Mouse (Mus musculus): ENCODE measurements around the gene Krt26. TPM values are rescaled to one million over a fixed set of nuclear protein-coding genes. Genes with fewer than 3 reads are reported as not detected.

Gene Krt26
- not detected in 2 replicates for total RNA-seq (2021)
- long read RNA-seq, experiment 1, result 0 reads
- long read RNA-seq, experiment 2, result 0 reads

- DNase-seq, result no peak
Observed at GRCm38 (mm10) chr11:99337866-99338265, at the start of gene Krt26. Gene Krt26 (minus strand): TSS chr11:99337966.

- peak; percentile 95 for DNase-seq
Observed at GRCm38 (mm10) chr11:99385813-99386721, 48.3 kb upstream of the Krt26 start.

GRCm38 (mm10) chr11:99379568-99379967 lies 41.8 kb upstream of the Krt26 start:
- DNase-seq, result peak; percentile 87

GRCm38 (mm10) chr11:99374803-99375202 lies 37.0 kb upstream of the Krt26 start, which contains the start of gene Krt28:
Gene Krt28 (minus strand): TSS chr11:99374903.
- DNase-seq, result no peak

- DNase-seq, result no peak
Observed at GRCm38 (mm10) chr11:99369853-99370451, 32.2 kb upstream of the Krt26 start.

- DNase-seq, result peak; percentile 36
Observed at GRCm38 (mm10) chr11:99369229-99369628, 31.5 kb upstream of the Krt26 start.

- DNase-seq, result peak; percentile 59
Observed at GRCm38 (mm10) chr11:99366791-99367190, 29.0 kb upstream of the Krt26 start.

- peak; percentile 32 for DNase-seq
Observed at GRCm38 (mm10) chr11:99364412-99364811, 26.6 kb upstream of the Krt26 start.

- DNase-seq, result no peak
Observed at GRCm38 (mm10) chr11:99361423-99361822, 23.7 kb upstream of the Krt26 start.

- DNase-seq, result no peak
Observed at GRCm38 (mm10) chr11:99351004-99351403, 13.2 kb upstream of the Krt26 start, which contains the start of gene Krt27. Gene Krt27 (minus strand): TSS chr11:99351104.

GRCm38 (mm10) chr11:99339299-99339847 lies 1.6 kb upstream of the Krt26 start:
- no peak for DNase-seq

- no peak for DNase-seq
Observed at GRCm38 (mm10) chr11:99333426-99333825, 4.3 kb downstream of the Krt26 start.

GRCm38 (mm10) chr11:99329655-99330054 lies 8.1 kb downstream of the Krt26 start:
- DNase-seq, result no peak

GRCm38 (mm10) chr11:99322851-99323250 lies 14.9 kb downstream of the Krt26 start, which contains the start of gene Krt25:
Gene Krt25 (minus strand): TSS chr11:99322951.
- no peak for DNase-seq

- no peak for DNase-seq
Observed at GRCm38 (mm10) chr11:99321094-99321493, 16.7 kb downstream of the Krt26 start.

GRCm38 (mm10) chr11:99319127-99319526 lies 18.6 kb downstream of the Krt26 start:
- DNase-seq, result no peak

- DNase-seq, result no peak
Observed at GRCm38 (mm10) chr11:99316543-99316942, 21.2 kb downstream of the Krt26 start.

GRCm38 (mm10) chr11:99314594-99314993 lies 23.2 kb downstream of the Krt26 start:
- DNase-seq, result no peak

GRCm38 (mm10) chr11:99310882-99311281 lies 26.9 kb downstream of the Krt26 start:
- no peak for DNase-seq

GRCm38 (mm10) chr11:99307579-99307978 lies 30.2 kb downstream of the Krt26 start:
- DNase-seq, result peak; percentile 62

GRCm38 (mm10) chr11:99295039-99295438 lies 42.7 kb downstream of the Krt26 start:
- DNase-seq, result no peak

- peak; percentile 60 for DNase-seq
Observed at GRCm38 (mm10) chr11:99292846-99293245, 44.9 kb downstream of the Krt26 start.

GRCm38 (mm10) chr11:99284833-99285312 lies 52.9 kb downstream of the Krt26 start, which contains the start of gene Krt24:
Gene Krt24 (minus strand): TSS chr11:99285262.
- no peak for DNase-seq

All from adrenal gland, postnatal 14 days (tissue).